Mouse (Mus musculus) spleen, embryonic (tissue): Measurements from ENCODE around the gene Nsd1.
"Not testable (repeated sequence)": the region's sequence is repeated elsewhere in the genome, so short reads cannot be mapped to it uniquely, and the experiment has no call there.

ENCODE experiments used
- CTCF ChIA-PET: fragments of 350-600 bp; sonication (Branson Sonifier 250); formaldehyde crosslinking; loops from one replicate; lab custom pipeline; 2022; lab: Charles Lee

Nsd1 gene

DNA sequence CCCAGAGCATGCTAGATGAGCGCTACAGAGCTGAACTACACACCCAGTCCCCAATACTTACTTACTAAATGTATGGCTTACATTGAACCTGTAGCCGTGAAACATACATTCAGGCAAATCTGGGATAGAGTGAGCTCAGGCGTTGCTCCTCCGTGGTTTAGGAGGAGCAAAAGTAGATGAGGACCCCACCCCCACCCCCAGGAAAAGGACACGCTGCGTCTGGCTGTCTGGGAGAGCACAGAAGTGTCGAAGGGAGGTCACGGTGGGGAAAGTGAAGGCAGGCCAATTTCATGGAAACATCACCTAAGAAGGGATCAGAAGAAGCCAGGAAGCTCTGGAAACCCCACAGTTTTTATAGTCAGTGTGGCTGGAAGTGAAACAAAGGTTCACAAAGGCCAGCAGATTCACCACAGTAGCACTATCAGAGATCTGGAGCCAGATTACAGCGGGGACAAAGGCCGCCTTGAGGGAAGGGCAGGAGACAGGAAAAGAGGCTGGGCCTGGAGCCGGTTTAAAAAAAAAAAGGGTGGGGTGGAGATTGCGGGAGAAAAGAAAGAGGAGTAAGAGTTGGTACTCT lies 20.0 kb upstream of the Nsd1 start:
- CTCF ChIA-PET, result interaction anchor here (0.7 to 0.8 kb wide), 2 partner anchors 20 to 22 kb away, joined by 3 read pairs; partner anchors contain the start of gene Nsd1

DNA sequence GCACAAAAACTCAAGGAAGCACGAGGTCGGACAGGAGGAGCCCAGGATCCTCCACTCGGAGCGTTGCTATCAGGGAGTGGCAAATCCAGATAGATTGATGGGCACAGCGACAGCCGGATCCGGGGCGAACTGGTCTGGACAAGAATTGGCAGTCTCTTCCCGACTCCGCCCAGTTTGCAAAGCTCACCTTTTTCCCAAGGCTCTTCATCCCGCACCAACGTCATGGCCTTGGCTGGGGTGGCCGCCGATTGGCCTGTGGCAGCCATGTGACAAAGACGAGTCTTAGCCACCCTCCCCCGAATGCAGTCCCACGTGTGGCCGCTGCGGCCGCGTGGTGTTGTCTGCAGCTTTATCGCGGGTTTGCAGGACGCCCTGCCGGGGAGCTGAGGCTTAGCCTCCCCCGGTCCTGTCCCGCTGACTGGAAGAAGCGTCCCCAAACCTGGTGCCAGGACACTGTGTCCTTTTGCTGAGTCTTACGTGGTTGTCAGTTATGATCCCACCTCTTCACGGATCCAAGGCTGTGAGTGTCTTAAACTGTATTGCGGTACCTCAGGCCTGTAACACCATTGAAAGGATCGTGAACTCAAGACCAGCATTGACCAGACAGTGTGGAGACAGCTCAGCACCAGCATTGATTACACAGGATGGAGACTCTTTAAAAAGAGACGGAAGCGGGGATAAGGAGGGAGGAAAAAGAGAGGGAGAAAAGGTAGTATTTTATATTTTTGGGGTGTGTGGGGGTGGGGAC lies 19.3 kb upstream of the Nsd1 start:
- CTCF ChIA-PET, result interaction anchor here (0.7 kb wide), 1 partner anchor 22 kb away, joined by 3 read pairs; no protein-coding TSS in a partner anchor

DNA sequence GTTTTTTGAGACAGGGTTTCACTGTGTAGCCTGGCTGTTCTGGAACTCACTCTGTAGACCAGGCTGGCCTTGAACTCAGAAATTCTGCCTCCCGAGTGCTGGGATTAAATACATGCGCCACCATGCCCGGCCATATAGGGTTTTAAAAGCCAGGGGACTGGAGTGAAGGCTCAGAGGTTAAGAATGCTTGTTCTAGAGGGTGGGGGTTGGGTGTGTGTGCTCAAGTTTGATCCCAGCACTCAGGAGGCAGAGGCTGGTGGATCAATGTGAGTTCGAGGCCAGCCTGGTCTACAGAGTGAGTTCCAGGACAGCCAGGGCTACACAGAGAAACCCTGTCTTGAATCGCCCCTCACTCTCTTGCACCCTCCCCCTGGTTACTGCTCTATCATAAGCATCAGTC lies 18.0 kb upstream of the Nsd1 start:
- CTCF ChIA-PET, result no interaction called here

DNA sequence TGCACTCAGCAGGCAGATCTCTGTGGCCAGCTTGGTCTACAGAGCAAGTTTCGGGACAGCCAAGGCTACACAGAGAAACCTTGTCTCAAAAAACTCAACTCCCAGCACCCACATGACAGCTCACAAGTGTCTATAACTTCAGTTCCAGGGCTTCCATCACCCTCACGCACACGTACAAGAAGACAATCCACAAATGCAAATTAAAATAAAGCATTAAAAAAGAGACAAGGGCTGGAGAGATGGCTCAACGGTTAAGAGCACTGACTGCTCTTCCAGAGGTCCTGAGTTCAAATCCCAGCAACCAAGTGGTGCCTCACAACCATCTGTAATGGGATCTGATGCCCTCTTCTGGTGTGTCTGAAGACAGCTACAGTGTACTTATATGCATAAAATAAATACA lies 6.8 kb upstream of the Nsd1 start:
- CTCF ChIA-PET, result not testable (repeated sequence)

DNA sequence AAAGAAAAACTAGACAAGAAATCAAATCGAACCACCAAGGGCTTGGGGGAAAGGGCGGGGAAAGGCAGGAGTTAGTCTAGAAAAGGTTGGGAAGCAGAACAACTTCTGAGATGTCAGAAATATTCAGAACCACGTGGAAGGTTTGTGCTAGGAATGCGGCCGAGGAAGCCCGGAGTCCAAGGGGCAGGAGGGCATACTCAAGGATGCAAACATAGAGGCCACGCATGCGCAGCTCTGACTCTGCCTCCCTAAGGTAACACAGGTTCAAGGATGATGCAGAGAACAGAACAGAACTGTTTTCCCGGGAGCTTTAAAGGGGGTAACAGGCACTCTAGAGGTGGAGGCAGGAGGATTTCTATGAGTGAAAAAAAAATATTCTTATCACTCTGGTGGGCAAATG lies 5.8 kb upstream of the Nsd1 start:
- CTCF ChIA-PET, result interaction anchor here (0.6 kb wide), 1 partner anchor 8 kb away, joined by 8 read pairs; no protein-coding TSS in a partner anchor

DNA sequence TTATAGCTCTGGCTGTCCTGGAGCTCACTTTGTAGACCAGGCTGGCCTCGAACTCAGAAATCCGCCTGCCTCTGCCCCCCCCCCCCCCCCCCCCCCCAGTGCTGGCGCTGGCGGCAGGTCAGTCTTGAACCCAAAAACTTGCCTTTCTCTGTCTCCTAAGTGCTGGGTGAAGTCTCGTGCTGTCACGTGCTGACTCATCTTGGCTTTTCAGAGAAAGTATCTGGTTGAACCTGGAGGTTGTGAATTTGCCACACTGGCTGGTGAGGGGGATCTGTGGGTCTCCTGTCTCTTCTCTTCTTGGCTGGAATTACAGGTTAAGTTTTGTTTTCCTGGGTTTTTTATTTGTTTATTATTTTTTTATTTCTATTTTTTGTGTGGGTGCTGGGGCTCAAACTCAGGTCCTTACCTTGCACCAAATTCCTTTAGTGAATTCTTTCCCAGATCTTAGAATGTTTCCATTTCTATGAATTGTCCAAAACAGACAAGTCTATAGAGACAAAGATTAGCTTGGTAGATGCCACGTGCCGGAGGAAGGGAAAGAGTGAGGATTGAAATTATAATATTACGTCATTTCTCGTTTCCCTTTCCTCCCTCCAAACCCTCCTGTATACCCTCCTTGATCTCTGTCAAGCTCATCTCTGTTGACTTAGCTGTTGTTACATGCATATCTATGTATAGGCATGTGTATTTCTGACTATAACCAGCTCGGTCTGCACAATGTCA lies 4.8 kb upstream of the Nsd1 start:
- CTCF ChIA-PET, result no interaction called here

DNA sequence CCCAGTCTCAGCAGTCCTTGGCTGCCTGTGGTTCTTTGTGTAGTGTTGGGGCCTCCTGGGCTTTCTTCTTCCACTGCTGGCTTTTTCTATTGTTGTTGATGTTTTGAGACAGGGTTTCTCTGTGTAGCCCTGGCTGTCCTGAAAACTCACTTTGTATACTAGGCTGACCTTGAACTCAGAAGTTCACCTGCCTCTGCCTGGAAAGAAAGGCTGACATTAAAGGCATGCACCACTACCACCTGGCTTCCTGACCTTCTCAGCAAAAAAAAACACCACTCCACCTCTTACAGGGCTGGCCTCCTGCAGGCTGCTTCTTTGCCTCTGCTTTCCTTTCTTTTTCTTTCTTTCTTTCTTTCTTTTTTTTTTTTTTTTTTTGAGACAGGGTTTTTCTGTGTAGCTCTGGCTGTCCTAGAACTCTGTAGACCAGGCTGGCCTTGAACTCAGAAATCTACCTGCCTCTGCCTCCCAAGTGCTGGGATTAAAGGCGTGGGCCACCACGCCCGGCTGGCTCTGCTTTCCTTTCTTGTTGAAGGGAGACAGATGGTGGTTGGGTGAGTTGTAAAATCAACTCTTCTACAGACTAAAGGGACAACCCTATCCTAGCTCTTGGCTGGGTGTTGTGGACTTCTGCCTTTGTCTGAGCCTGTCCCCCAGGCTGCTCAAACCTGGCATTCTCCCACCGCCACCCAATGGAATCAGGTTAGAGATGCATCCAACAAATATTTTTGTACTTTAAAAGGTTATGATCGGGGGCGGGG lies 4.0 kb upstream of the Nsd1 start:
- CTCF ChIA-PET, result interaction anchor here (0.6 kb wide), 1 partner anchor 97 kb away, joined by 3 read pairs; no protein-coding TSS in a partner anchor

DNA sequence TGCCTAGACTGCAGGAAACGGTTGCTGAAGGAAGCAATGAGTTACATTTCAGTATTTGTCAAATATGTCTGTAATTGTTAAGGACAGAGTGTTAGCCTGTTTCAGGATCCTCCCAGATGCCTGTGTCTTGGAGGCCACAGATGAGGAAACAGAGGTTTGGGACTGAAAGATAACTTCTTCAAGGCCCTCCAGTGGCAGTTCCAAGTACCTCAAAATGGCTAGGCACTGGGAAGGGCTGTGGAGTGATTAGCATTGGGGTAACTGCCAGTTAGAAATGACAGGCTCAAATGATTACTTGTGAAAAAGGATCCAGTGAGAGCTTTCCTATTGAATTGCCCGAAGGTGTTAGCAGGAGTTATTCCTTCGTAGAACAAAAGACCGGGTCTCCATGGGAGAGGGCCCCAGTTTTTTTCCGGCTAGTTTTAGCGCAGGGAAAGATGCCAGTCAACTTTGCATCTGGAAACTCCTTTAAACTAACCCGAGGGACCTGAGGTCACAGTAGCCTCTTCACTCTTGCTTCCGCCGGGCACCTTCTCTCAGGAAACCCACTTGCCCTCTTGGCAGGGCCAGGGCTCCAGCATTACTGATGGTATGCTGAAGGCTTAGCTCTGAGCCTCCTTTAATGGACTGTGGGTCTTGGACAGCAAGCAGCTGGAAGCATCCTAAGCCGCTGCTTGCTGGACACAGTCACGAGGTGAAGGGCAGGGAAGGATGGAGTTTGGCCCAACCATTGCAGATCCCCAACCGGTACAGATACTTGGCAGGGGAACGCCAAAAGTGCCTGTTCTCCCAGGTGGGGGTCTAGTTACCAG lies 539 bp upstream of the Nsd1 start:
- CTCF ChIA-PET, result interaction anchor here (1.1 kb wide), 1 partner anchor 20 kb away, joined by 3 read pairs; no protein-coding TSS in a partner anchor

DNA sequence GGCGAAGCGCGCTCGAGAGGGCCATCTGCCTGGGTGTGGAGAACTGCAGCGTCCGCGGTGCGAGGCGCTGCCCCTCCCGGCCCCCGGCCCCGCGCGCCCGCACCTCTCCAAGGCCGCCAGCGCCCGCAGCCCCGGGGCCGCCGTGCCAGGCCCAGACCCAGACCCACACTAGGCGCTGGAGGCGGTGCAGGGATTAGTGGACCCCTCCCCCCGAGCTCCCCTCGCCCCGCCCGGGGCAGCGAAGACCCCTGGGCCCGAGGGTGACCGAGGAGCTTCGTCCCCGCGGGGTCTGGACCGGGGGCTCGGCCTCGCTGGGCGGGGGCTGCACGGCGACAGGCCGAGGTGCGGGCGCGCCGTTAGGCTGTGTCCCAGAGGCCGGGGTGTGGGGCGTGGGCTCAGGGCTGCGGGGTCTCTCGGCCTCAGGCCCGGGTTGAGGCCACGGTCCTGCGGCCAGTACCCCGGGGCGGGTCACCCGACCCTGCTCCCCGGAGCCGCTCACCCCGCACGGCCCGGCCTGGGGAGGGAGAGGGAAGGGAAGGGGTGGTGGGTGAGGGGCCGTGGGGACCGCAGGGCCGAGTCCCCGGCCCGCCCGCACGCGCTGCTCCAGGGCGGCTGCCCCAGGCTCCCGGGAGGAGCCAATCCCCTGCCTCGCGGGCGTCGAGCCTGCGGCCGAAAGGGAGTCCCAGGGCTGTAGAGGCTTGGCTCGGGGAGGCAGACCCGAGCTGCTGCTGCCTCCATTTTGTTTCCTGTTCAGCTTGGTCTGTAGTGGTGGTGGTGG lies 800 bp downstream of the Nsd1 start:
- CTCF ChIA-PET, result interaction anchor here (1.1 kb wide), 1 partner anchor 21 kb away, joined by 3 read pairs; no protein-coding TSS in a partner anchor

DNA sequence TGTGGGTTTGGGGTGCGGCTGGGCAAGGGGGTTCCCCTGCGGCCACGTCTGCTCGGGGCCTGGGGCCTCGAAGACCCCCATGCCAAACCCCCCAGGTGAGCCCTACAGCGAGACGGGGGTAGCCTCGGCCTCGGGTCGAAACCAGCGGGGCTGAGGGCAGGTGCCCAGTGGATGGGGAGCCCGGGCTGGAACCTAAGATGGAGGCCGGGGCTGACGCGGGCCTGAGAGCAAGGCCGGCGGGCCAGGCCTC lies 1.3 kb downstream of the Nsd1 start:
- CTCF ChIA-PET, result no interaction called here

DNA sequence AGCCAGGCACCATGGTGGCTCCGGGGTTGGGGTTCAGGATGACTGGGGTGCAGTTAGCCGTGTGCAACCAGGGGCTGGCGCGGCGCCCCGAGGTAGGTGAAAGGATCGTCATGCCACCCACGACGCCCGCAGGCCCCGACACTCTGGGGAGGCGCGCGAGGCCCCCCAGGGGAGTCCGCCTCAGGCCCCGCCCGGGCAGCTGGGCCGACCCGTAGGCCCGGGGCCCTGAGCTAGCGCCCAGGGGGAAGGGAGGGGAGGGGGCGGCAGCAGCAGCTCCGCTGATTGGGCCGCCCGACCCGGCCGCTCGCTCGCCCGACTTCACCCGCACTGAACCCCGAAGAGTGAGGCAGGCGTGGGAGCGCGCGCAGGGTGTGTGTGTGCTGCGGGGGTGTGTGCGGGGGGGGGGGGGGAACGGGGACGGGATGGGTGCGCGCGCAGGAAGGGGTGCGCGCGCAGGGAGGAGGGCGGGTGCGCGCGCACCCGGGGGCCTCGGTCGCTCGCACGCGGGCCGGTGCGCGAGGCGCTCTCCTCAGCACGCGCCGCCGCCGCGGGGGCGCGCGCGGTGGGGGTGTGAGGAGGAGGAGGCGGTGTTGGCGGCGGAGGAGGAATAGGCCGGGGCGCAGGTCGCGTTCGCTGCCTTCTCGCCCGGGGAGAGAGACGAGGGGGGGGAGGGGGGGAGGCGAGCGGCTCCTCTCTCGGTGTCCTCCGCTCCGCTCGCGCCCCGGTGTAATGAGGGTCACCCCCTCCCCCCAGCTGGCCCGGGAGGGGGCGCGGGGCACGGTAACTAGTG lies 1.8 kb downstream of the Nsd1 start:
- CTCF ChIA-PET, result interaction anchor here (0.5 to 0.6 kb wide), 2 partner anchors 8 to 21 kb away, joined by 3 to 8 read pairs; no protein-coding TSS in a partner anchor

DNA sequence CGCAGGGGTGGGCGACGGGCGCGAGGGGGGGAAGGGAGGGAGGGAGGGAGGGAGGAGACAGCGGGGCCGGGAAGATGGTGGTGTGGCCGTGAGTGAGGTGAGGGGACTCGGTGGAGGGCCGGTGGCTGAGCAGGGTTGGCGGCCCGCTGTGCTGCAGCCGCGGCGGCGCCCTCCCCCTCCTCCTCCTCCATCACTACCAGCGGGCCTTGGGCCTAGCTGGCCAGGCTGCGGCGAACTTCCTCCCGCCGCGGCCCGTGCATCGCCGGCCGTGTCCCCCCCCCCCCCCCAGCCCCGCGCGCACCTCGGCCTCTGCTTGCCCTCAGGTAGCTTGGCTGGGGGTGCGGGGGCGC lies 2.4 kb downstream of the Nsd1 start:
- CTCF ChIA-PET, result interaction anchor here (0.5 to 0.6 kb wide), 3 partner anchors 8 to 63 kb away, joined by 3 to 8 read pairs (median 3); no protein-coding TSS in a partner anchor

DNA sequence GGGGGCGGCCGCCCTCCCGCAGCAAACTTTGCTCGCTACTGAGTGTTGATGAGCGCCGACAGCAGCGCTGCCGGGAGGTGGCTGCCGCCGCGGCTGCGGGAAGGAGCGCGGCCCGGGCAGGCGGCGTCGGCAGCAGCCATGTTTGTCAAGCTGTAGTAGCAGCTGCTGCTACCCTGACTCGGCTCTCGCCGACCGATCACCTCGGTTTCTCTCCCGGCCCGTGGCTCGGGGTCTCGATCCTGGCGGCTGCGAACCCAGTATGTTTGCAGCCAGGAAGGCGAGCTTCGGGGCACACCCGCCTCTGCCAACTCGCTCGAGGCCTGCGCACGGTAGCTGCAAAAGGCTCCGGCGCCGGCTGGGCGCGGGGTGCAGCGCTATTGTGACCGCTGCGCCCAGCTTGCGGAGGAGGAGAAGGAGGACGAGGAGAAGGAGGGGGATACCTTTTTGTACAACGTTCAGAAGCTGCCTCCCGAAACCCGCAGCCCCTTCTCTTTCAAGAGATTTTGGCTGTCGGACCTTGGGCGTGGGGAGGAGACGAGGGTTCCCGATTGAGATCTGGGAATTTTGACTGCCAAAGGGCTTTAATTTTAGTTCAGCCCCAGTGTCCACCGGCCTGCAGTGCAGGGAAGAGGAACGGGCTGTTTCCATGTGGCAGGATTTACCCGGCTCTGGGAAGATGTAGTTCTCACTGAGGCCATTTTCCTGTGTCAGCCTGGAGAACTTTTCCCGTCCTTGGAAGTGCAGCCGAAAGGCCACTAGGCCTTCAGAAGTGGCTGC lies 3.0 kb downstream of the Nsd1 start:
- CTCF ChIA-PET, result interaction anchor here (0.5 to 0.6 kb wide), 3 partner anchors 9 to 62 kb away, joined by 3 to 8 read pairs (median 3); no protein-coding TSS in a partner anchor

DNA sequence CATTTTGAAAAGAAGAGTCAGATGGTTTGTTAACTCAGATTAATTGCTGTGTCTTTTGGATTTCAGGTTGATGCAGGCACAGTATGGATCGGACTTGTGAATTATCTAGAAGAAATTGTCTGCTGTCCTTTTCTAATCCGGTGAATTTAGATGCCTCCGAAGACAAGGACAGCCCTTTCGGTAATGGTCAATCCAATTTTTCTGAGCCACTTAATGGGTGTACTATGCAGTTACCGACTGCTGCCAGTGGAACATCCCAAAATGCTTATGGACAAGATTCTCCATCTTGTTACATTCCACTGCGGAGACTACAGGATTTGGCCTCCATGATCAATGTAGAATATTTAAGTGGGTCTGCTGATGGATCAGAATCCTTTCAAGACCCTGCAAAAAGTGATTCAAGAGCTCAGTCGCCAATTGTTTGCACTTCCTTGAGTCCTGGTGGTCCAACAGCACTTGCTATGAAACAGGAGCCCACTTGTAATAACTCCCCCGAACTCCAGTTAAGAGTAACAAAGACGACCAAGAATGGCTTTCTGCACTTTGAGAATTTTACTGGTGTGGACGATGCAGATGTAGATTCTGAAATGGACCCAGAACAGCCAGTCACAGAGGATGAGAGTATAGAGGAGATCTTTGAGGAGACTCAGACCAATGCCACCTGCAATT lies 3.7 kb downstream of the Nsd1 start:
- CTCF ChIA-PET, result no interaction called here

DNA sequence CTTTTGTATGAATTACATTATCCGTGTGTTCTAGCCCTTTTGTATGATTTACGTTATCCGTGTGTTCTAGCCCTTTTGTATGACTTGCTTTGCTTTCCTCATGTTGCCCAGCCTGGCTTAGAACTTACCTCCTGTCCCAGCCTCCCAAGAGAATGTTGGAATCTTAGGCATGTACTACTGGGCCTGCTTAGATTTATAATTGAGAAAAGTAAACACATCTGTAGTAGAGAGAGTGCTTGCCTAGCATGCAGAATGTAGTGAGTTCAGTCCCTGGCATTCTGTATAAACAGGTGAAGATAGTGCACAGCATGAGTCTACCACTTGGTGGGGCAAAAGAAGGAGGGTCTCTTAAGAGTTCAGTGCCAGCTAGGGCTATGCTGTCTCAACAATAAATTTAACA lies 14.8 kb downstream of the Nsd1 start:
- CTCF ChIA-PET, result no interaction called here

DNA sequence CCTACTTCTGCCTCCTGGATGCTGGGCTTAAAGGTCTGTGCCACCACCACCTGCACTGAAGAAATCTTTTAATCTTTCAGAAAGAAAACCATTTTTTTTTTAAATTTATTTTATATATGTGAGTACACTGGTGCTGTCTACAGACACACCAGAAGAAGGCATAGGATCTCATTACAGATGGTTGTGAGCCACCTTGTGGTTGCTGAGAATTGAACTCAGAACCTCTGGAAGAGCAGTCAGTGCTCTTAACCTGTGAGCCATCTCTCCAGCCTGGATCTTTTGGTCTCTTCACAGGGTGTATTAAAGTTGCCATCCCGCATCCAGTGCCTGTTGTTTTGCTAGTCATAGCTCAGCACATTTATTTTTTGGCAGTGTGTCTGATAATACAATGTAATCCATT lies 21.1 kb downstream of the Nsd1 start:
- CTCF ChIA-PET, result no interaction called here

DNA sequence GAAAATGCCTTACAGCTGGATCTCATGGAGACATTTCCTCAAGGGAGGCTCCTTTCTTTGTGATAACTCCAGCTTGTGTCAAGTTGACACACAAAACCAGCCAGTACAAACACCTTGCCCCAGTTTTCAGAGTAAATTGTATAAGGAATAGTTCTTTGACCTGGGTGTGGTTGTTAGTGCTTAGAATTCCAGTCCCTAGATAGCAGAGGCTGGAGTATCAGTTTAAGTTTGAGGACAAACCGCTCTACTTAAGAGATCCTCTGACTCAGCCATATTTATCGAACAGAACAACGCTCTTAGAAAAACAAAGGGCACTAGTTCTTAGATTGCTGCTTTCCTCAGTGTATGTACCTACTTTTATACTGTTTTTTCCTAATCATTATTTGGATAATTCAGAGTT lies 33.6 kb downstream of the Nsd1 start:
- CTCF ChIA-PET, result no interaction called here
